In genomic region chr7:141924917-141925316, GRCm38 (mm10) we compare ENCODE assay signal across 8 mouse cellular contexts. TPM values are rescaled to one million over a fixed set of nuclear protein-coding genes. Genes with fewer than 3 reads are reported as not detected.
A peak's percentile ranks its signal among the peaks of the same experiment; 100 is the strongest.
DNase-seq lines count a peak whose midpoint lies in the region; ATAC-seq and TF ChIP-seq lines count a peak whose summit lies in the region.

No protein-coding gene starts in this region.

- no peak overlapping the region for H3K4me2 ChIP-seq in forebrain, embryonic 11.5 days (ENCODE audit: low read depth, low read length, severe bottlenecking)
- no peak overlapping the region for H3K4me2 ChIP-seq in forebrain, embryonic 13.5 days

- peak; percentile 93 for DNase-seq in forebrain, embryonic 11.5 days (ENCODE audit: low spot score)
- DNase-seq in G1E (ENCODE audit: low spot score) = peak; percentile 62
- DNase-seq in cerebellum, adult 11-12 months = peak; percentile 63
- peak; percentile 81 for DNase-seq in gastrocnemius, adult 2 months
- peak; percentile 53 to 77 for DNase-seq in layer of hippocampus, adult 18-20 months (ENCODE audit: low spot score in 2 of 2)
- DNase-seq in spleen, adult 18-20 months = peak; percentile 30 to 71

- no peak overlapping the region for H3K27ac ChIP-seq in forebrain, embryonic 11.5 days (ENCODE audit: low read depth, low read length)
- H3K27ac ChIP-seq in forebrain, embryonic 13.5 days = no peak overlapping the region
- no peak overlapping the region for H3K27ac ChIP-seq in gastrocnemius, adult 2 months

- H3K9me3 ChIP-seq in forebrain, embryonic 11.5 days (ENCODE audit: control insufficient read depth, low read length) = no peaks in the 10 kb centered on the region
- no peaks in the 10 kb centered on the region for H3K9me3 ChIP-seq in forebrain, embryonic 13.5 days (replicated peaks)
- no peaks in the 10 kb centered on the region for H3K9me3 ChIP-seq in G1E (replicated peaks)

- ATAC-seq in forebrain, embryonic 11.5 days (replicated peaks; ENCODE audit: low FRiP score) = peak; percentile 44; the same call in 1 of the 2 replicates
- ATAC-seq in forebrain, embryonic 13.5 days = no peak
- ATAC-seq in G1E (ENCODE audit: extremely low read depth, insufficient number of reproducible peaks, low FRiP score, poor library complexity, severe bottlenecking) = no peak
- peak; percentile 80 for ATAC-seq in megakaryocyte progenitor cell, adult 5-6 weeks (replicated peaks; ENCODE audit: poor library complexity)

- peak; percentile 78 for TF ChIP-seq CTCF in G1E (IDR thresholded peaks at IDR 0.05; ENCODE audit: low read depth, low read length)
- TF ChIP-seq CTCF in gastrocnemius, adult 2 months (IDR thresholded peaks at IDR 0.05) = peak; percentile 99

- H3K4me1 ChIP-seq in forebrain, embryonic 11.5 days (replicated peaks; ENCODE audit: control insufficient read depth, insufficient read depth, low read length) = no peaks in the 10 kb centered on the region
- no peaks in the 10 kb centered on the region; the same call in 1 of the 2 replicates for H3K4me1 ChIP-seq in forebrain, embryonic 13.5 days
- no peaks in the 10 kb centered on the region for H3K4me1 ChIP-seq in G1E (ENCODE audit: insufficient read depth, low read depth, low read length)

- WGBS in forebrain, embryonic 11.5 days = 8% methylated on average over 7 of the region's 7 CpGs
- 4% methylated on average over 7 of the region's 7 CpGs for WGBS in forebrain, embryonic 13.5 days

- no peaks in the 10 kb centered on the region for H3K36me3 ChIP-seq in forebrain, embryonic 11.5 days (ENCODE audit: control insufficient read depth, insufficient read depth, low read length)
- no peaks in the 10 kb centered on the region for H3K36me3 ChIP-seq in forebrain, embryonic 13.5 days (ENCODE audit: poor library complexity, severe bottlenecking)
- H3K36me3 ChIP-seq in G1E (replicated peaks) = no peaks in the 10 kb centered on the region

- no peaks in the 10 kb centered on the region for H3K27me3 ChIP-seq in forebrain, embryonic 11.5 days (ENCODE audit: control insufficient read depth, insufficient read depth, low read length)
- no peaks in the 10 kb centered on the region for H3K27me3 ChIP-seq in forebrain, embryonic 13.5 days
- peaks cover 16% of the 10 kb centered on the region for H3K27me3 ChIP-seq in G1E (ENCODE audit: insufficient read depth, low read length)

- no peak overlapping the region for H3K4me3 ChIP-seq in forebrain, embryonic 11.5 days (ENCODE audit: low read depth, low read length)
- no peak overlapping the region for H3K4me3 ChIP-seq in forebrain, embryonic 13.5 days
- H3K4me3 ChIP-seq in G1E (ENCODE audit: low read depth, low read length) = no peak overlapping the region
- H3K4me3 ChIP-seq in gastrocnemius, adult 2 months = no peak overlapping the region

- H3K9ac ChIP-seq in forebrain, embryonic 11.5 days (ENCODE audit: low read length) = no peak overlapping the region
- no peak overlapping the region for H3K9ac ChIP-seq in forebrain, embryonic 13.5 days

- intact Hi-C loops in gastrocnemius, adult 2 months (cut with DNase I) = loop anchor here (1.0 kb wide), 1 partner anchor 169 kb away; no protein-coding TSS in a partner anchor

RNA-seq across cellular contexts. Expression of gene Tollip, which starts 6.6 kb away (rescaled TPM):
- polyA plus RNA-seq in forebrain, embryonic 11.5 days (2014; fragmentation: Nextera tagmentation; extraction: Ambion mirVana) = 59.8 and 70.7 TPM in 2 replicates
- 66.4 and 75.2 TPM in 2 replicates for polyA plus RNA-seq in forebrain, embryonic 13.5 days (2015; fragmentation: Nextera tagmentation; extraction: Ambion mirVana)
- total RNA-seq in G1E (2014; fragmentation: Nextera tagmentation) (49.4 and 55.5 TPM in 2 replicates), G1E (2017) (51.9 and 52.6 TPM in 2 replicates)
- 53.6 and 62.7 TPM in 2 replicates for polyA plus RNA-seq in G1E (2012)
- total RNA-seq in gastrocnemius, adult 2 months (2021) = 10 to 100 TPM; 31.8 to 33.0 TPM
- total RNA-seq in layer of hippocampus, adult 18-20 months (2021) = 100 to 1,000 TPM; 118 to 120 TPM
- total RNA-seq in megakaryocyte progenitor cell, adult 5-6 weeks (2015) = 26.9 and 27.8 TPM in 2 replicates
- 26.6 and 30.6 TPM in 2 replicates for total RNA-seq in megakaryocyte progenitor cell, adult 5-6 weeks (2017)

RNA-seq across cellular contexts. Expression of gene Brsk2, which starts 24.6 kb away (rescaled TPM):
- polyA plus RNA-seq in forebrain, embryonic 11.5 days (2014; fragmentation: Nextera tagmentation; extraction: Ambion mirVana) = 13.8 and 15.5 TPM in 2 replicates
- 20.4 and 22.7 TPM in 2 replicates for polyA plus RNA-seq in forebrain, embryonic 13.5 days (2015; fragmentation: Nextera tagmentation; extraction: Ambion mirVana)
- total RNA-seq in G1E (2014; fragmentation: Nextera tagmentation) (not detected in 2 replicates), G1E (2017) (0.05 TPM in 1 of 2 replicates, not detected in the other)
- polyA plus RNA-seq in G1E (2012) = not detected in 2 replicates
- under 1 TPM; 0.25 to 0.38 TPM for total RNA-seq in gastrocnemius, adult 2 months (2021)
- total RNA-seq in layer of hippocampus, adult 18-20 months (2021) = 100 to 1,000 TPM; 166 to 180 TPM
- not detected in 2 replicates for total RNA-seq in megakaryocyte progenitor cell, adult 5-6 weeks (2015)
- total RNA-seq in megakaryocyte progenitor cell, adult 5-6 weeks (2017) = 0.12 TPM in 1 of 2 replicates, not detected in the other

Comparison
In these comparisons a context has a peak if more than half of its experiments do, and no peak if none do; other contexts are left out.
1. ATAC-seq: peak in forebrain, embryonic 11.5 days (single experiment) and megakaryocyte progenitor cell, adult 5-6 weeks (single experiment); none in forebrain, embryonic 13.5 days (single experiment) and G1E (single experiment).
2. RNA of gene Brsk2, which starts 24.6 kb away (total RNA-seq): 166 to 180 TPM in layer of hippocampus, adult 18-20 months; 0.25 to 0.38 TPM in gastrocnemius, adult 2 months, 0.12 TPM in megakaryocyte progenitor cell, adult 5-6 weeks and 0.05 TPM in G1E; every median in the first group is over 100 times any median in the second.
3. Peak in every context shown above with its lines, with median percentiles within 50 percentile points of each other: DNase-seq.